Mouse (Mus musculus): Measurements from ENCODE around the gene Epb41l4b.

GRCm38 (mm10) chr4:57023527-57023926, 119.7 kb downstream of the Epb41l4b start:
- TF ChIP-seq CTCF (IDR thresholded peaks at IDR 0.05; ENCODE audit: borderline replicate concordance, insufficient read depth, low read length) (no peak), POLR2A (IDR thresholded peaks at IDR 0.05; ENCODE audit: low read depth, low read length) (no peak)
